Mouse (Mus musculus) regulatory T cell (primary cell): ENCODE data around the gene Nos1.
"Not testable (repeated sequence)": the region's sequence is repeated elsewhere in the genome, so short reads cannot be mapped to it uniquely, and the experiment has no call there.

Experiments used
- in situ Hi-C: fragments of 300-600 bp; cut with MboI, MseI; formaldehyde crosslinking; loops from one replicate; pipeline ENCODE4 v1.15.1; 2025; ENCODE audit warnings: high pct_unique_total_duplicates

The Nos1 gene

GRCm38 (mm10) chr5:117837731-117838130 lies 56.9 kb downstream of the Nos1 start:
- in situ Hi-C loops: loop anchor here (5.0 kb wide), 1 partner anchor 330 kb away; no protein-coding TSS in a partner anchor

- in situ Hi-C loops: loop anchor here (5.0 kb wide), 1 partner anchor 332 kb away; no protein-coding TSS in a partner anchor
These were observed 58.7 kb downstream of the Nos1 start for GRCm38 (mm10) chr5:117839501-117839900.

- in situ Hi-C loops: no loop called here
These were observed 59.4 kb downstream of the Nos1 start for GRCm38 (mm10) chr5:117840203-117840602.

- in situ Hi-C loops: no loop called here
These were observed 60.2 kb downstream of the Nos1 start for GRCm38 (mm10) chr5:117840988-117841387.

GRCm38 (mm10) chr5:117841651-117842347 lies 61.0 kb downstream of the Nos1 start:
- in situ Hi-C loops: no loop called here

GRCm38 (mm10) chr5:117842699-117843098 lies 61.9 kb downstream of the Nos1 start:
- in situ Hi-C loops: no loop called here

- in situ Hi-C loops: no loop called here
These were observed 63.8 kb downstream of the Nos1 start for GRCm38 (mm10) chr5:117844611-117845010.

- in situ Hi-C loops: no loop called here
These were observed 69.6 kb downstream of the Nos1 start for GRCm38 (mm10) chr5:117850474-117850873.

- in situ Hi-C loops: no loop called here
These were observed 72.9 kb downstream of the Nos1 start for GRCm38 (mm10) chr5:117853741-117854140.

- in situ Hi-C loops: no loop called here
These were observed 83.9 kb downstream of the Nos1 start for GRCm38 (mm10) chr5:117864588-117865300.

GRCm38 (mm10) chr5:117865876-117866275 lies 85.0 kb downstream of the Nos1 start:
- in situ Hi-C loops: no loop called here

- in situ Hi-C loops: no loop called here
These were observed 90.8 kb downstream of the Nos1 start for GRCm38 (mm10) chr5:117871614-117872013.

GRCm38 (mm10) chr5:117873807-117874206 lies 93.0 kb downstream of the Nos1 start:
- in situ Hi-C loops: no loop called here

GRCm38 (mm10) chr5:117874236-117874635 lies 93.4 kb downstream of the Nos1 start:
- in situ Hi-C loops: no loop called here

GRCm38 (mm10) chr5:117879136-117879535 lies 98.3 kb downstream of the Nos1 start:
- in situ Hi-C loops: no loop called here

- in situ Hi-C loops: no loop called here
These were observed 100.2 kb downstream of the Nos1 start for GRCm38 (mm10) chr5:117880916-117881555.

- in situ Hi-C loops: not testable (repeated sequence)
These were observed 101.6 kb downstream of the Nos1 start for GRCm38 (mm10) chr5:117882411-117882810.

GRCm38 (mm10) chr5:117884991-117885390 lies 104.2 kb downstream of the Nos1 start:
- in situ Hi-C loops: no loop called here

GRCm38 (mm10) chr5:117888126-117888525 lies 107.3 kb downstream of the Nos1 start:
- in situ Hi-C loops: no loop called here

- in situ Hi-C loops: no loop called here
These were observed 108.1 kb downstream of the Nos1 start for GRCm38 (mm10) chr5:117888946-117889345.

- in situ Hi-C loops: no loop called here
These were observed 108.7 kb downstream of the Nos1 start for GRCm38 (mm10) chr5:117889571-117889970.

GRCm38 (mm10) chr5:117890871-117891270 lies 110.0 kb downstream of the Nos1 start:
- in situ Hi-C loops: no loop called here

- in situ Hi-C loops: no loop called here
These were observed 110.7 kb downstream of the Nos1 start for GRCm38 (mm10) chr5:117891545-117891944.
